Mouse (Mus musculus) megakaryocyte, embryonic 14.5 days (primary cell): ENCODE measurements around the gene 6430571L13Rik.

Source experiments
- FLI1 ChIP-seq: IDR thresholded peaks from 2 replicates; pipeline ENCODE4 v1.6.1; 2012; ENCODE audit warnings: low read length, inconsistent platforms, mixed read lengths
- GATA1 ChIP-seq: IDR thresholded peaks from 3 replicates; pipeline ENCODE4 v1.6.1; 2012; ENCODE audit warnings: mixed read lengths, low read length, inconsistent platforms, borderline replicate concordance

- TF ChIP-seq GATA1 (no peak), FLI1 (no peak)
These were observed 59.1 kb downstream of the 6430571L13Rik start, which contains the start of gene Cacna2d2 for GRCm38 (mm10) chr9:107399491-107399971.
